Mouse (Mus musculus): Measurements from ENCODE around the gene Gabpb2. TPM values are rescaled to one million over a fixed set of nuclear protein-coding genes. Genes with fewer than 3 reads are reported as not detected.

The Gabpb2 gene
- polyA plus RNA-seq, 2 experiments from 2014 or later: 31.0 to 34.7 TPM

DNA sequence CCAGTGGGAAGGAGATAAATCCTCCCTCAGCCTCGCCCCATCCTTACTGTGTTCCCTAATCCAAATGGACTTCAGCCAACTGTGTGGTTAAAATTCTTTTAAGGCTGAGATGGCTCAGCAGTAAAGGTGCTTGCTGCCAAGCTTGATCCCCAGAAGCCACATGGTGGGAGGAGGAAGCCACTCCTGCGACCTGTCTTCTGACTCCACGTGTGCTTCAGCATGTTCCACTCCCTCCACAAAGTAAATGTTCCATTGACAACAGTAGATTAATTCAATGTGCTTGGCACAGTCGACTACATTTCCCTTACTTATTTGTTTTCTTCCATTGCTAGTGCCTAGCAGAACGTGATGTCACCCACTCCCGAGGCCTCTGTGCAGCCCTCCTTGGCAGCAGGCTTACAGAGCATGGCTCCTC lies 23.0 kb downstream of the Gabpb2 start:
- no peak for ATAC-seq

- no peak for ATAC-seq
Observed at GRCm38 (mm10) chr3:95186888-95187287, 30.8 kb downstream of the Gabpb2 start.

- no peak for ATAC-seq
Observed at GRCm38 (mm10) chr3:95186100-95186499, 31.6 kb downstream of the Gabpb2 start.

GRCm38 (mm10) chr3:95184796-95185577 lies 32.7 kb downstream of the Gabpb2 start:
- peak; percentile 62 for ATAC-seq

DNA sequence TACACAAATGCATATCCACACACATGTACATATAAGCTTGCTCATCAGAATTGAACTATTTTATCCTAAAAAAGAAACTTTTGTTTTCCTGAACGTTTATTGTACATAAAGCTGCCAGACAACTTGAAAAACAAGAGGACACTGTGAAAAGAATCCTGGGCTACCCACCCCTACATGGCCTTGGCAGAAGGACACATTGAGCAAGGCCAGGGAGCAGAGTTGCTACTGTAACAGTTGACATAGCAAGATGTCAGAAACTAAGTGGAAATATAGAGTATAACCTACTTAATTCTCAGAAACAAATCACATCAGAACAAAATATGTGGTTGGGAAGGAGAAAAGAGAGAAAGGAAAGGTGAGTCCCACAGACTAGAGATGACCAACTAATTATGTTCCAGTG lies 35.9 kb downstream of the Gabpb2 start:
- ATAC-seq: no peak

DNA sequence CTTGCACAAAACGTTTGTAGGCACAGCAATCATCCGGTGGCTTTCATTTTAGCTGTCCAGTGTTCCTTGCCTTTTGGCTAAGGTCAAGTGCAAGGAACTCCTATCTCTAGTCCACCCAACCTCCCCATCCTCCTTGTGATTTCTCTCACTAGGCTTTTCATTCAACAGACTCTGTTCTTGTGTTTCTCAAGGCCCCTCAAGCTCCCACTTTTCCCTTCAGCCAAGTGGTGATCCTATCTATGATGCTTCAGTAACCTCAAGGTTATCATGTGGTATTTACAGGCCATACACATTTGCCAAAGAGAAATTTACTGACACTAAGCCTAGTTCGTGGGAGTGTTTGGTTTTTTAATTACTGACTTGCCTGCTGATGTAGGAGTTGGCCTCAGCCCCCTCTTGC lies 37.8 kb downstream of the Gabpb2 start:
- no peak for ATAC-seq

DNA sequence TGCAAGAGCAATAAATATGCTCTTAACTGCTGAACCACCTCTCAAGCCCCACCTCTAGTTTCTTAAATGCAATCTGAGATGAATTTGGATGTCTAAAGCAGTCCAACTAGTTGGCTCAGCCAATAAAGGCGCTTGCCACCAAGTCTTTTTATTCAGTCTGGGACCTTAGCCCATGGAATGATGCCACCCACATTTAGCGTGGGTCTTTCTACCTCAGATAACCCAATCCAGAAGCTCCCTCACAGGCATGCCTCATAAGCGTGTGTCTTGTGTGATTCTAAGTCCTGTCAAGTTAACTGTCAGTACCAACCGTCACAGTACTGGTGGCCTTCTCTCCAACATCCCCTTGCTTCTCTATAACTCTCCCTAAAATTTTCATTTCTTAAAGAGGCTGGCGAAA lies 38.8 kb downstream of the Gabpb2 start:
- ATAC-seq: no peak

DNA sequence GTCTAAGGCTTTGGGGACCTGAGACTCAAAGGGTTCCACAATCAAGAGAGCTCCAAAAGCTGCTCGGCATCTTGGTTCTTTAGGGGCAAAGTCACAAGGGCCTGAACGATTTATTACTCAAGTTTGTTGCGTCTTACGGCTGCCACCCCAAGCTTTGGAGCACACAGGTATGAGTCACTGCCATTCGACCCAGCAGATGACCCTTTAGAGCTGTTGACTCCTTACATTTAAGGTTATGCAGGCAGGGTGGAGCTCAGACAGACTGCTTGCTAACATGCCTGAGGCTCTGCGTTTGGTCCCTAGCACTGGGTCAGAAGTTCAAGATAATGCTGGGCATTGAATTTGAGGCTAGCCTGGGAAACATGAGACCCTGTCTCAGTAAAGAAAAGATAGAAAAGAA lies 40.1 kb downstream of the Gabpb2 start:
- no peak for ATAC-seq

- no peak for ATAC-seq
Observed at GRCm38 (mm10) chr3:95176500-95176899, 41.2 kb downstream of the Gabpb2 start.

GRCm38 (mm10) chr3:95174011-95174592 lies 43.6 kb downstream of the Gabpb2 start:
- ATAC-seq: peak; percentile 78

DNA sequence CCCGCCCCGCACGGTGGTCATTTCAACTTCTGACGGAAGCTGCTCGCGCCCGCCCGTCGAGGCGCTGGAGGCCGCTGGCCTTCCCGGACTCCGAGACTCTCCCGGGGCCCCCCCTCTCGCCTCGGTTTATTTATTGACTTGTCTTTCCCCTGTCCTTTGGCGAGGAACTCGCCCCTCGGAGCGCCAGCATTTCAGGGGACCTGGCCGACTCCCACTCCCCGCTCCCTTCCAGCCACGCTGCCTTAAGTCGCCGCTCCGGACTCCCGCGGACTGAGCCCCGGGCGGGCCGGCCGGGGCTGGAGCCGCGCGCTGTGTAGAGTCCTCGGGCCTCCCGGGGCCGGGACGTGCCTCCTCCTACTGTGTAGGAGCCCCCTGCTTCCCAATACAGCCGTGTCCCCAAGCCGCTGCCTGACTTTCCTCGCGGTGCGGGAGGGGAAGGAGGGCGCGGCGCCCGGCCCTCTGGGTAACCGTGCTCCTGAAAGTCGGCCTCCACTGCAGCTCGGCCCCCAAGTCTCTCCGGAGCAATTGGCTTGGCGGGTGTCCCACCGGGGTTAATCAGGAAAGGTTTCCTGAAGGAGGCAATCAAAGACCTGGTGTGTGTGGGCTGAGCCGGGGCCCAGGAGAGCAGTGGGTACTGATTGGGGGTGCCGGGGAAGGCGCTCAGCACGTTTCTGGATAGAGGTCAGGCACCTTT lies 44.3 kb downstream of the Gabpb2 start:
- no peak for ATAC-seq

DNA sequence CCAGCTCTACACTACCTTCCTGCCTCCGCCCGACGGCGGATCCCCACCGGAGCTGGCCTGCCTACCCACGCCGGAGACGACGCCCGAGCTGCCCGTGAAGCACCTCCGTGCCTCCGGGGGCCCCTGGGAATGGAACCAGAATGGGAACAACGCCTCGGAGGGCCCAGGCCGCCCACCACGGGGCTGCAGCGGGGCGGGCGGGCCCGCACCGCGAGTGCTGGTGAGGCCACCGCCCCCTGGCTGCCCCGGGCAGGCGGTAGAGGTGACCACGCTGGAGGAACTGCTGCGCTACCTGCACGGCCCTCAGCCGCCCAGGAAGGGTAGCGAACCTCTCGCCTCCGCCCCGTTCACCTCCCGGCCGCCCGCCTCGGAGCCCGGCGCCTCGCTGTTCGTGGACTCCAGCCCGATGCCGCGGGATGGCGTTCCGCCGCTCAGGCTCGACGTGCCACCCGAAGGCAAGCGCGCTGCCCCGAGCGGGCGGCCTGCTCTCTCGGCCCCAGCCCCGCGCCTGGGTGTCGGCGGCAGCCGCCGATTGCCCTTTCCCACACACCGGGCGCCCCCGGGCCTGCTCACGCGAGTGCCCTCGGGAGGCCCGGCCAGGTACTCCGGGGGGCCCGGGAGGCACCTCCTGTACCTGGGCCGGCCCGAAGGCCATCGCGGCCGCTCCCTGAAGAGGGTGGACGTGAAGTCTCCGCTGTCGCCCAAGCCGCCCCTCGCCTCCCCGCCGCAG lies 45.0 kb downstream of the Gabpb2 start:
- ATAC-seq: no peak

- ATAC-seq: no peak
Observed at GRCm38 (mm10) chr3:95171105-95171504, 46.6 kb downstream of the Gabpb2 start.

GRCm38 (mm10) chr3:95169996-95170395 lies 47.7 kb downstream of the Gabpb2 start:
- no peak for ATAC-seq

- ATAC-seq: no peak
Observed at GRCm38 (mm10) chr3:95164840-95165239, 52.9 kb downstream of the Gabpb2 start.

- ATAC-seq: no peak
Observed at GRCm38 (mm10) chr3:95164256-95164550, 53.5 kb downstream of the Gabpb2 start.

DNA sequence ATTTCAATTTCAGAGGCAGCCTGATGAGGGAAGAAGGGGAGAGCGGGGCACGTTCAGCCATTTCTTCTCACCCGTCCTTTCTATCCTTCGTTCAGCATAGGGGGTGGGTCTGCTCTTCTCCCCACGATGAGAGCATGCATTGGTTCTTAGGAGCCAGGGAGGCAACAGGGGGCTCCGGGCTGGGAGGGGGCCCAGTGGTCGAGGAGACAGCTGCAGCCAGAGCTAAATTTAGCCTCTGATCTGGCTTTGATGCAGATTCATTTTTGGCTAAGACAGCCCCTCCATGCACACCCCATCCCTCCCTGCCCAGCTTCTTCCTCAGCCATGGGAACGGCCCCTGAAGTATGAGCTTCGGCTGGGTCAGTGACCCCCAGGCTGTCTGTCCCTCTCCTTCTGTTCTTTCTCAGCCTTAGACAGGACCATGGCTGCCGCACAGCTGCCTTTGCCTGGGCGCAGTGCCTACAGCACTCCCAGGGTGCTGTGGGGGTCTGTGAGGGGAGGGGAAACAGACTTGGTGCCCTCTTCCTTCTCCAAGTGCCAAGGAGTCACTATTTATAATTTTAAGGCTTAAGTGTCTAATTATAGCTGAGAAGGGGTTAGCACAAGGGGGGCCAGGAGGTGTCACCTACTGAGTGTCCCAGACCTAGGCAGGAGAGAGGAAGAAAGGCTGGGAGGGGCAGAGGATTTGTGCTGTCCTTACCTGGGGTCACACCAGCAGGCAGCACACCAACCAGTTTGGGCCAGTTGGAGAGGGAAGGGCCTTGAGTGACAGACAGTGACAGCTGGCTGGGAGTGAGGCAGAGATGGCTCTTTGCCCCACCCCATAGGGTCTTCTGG lies 54.1 kb downstream of the Gabpb2 start:
- no peak for ATAC-seq

- ATAC-seq: no peak
Observed at GRCm38 (mm10) chr3:95162345-95162628, 55.4 kb downstream of the Gabpb2 start.

- ATAC-seq: no peak
Observed at GRCm38 (mm10) chr3:95161618-95162344, 55.9 kb downstream of the Gabpb2 start.

- no peak for ATAC-seq
Observed at GRCm38 (mm10) chr3:95161041-95161551, 56.6 kb downstream of the Gabpb2 start.

All from activated CD4-positive, CD25-positive, alpha-beta regulatory T cell, adult 4 months (primary cell).